Comparison of ENCODE assay signal across 10 mouse cellular contexts in genomic region chr6:119198534-119199273, GRCm38 (mm10). TPM values are rescaled to one million over a fixed set of nuclear protein-coding genes. Genes with fewer than 3 reads are reported as not detected.
A peak's percentile ranks its signal among the peaks of the same experiment; 100 is the strongest.
DNase-seq lines count a peak whose midpoint lies in the region; ATAC-seq and TF ChIP-seq lines count a peak whose summit lies in the region.
"Had no signal": no experiment of that assay in that cellular context is flagged by ENCODE, and none has a peak within 500 bp of the region (broad histone marks: within the 10 kb centered on the region; RNA-seq: fewer than 3 reads in every experiment).

No protein-coding gene starts in this region.

- H3K27ac ChIP-seq in kidney, adult 2 months (ENCODE audit: insufficient read depth, low read depth, low read length) = no peak overlapping the region
- no peak overlapping the region for H3K27ac ChIP-seq in hindbrain, embryonic 15.5 days (replicated peaks)
- H3K27ac ChIP-seq: embryonic facial prominence, embryonic 15.5 days had no signal

- H3K9me3 ChIP-seq in hindbrain, embryonic 15.5 days = no peaks in the 10 kb centered on the region
- H3K9me3 ChIP-seq: embryonic facial prominence, embryonic 15.5 days had no signal

- DNase-seq in kidney, adult 2 months = peak; percentile 5
- no peak for DNase-seq in kidney, adult 8-10 months
- peak; percentile 15 for DNase-seq in thymus, postnatal 0 days (ENCODE audit: low spot score)
- no peak for DNase-seq in thymus, postnatal 25 days
- DNase-seq in retina, embryonic 14.5 days (ENCODE audit: low spot score) = no peak
- no peak for DNase-seq in kidney, adult 18-20 months

- TF ChIP-seq CTCF in kidney, adult 2 months (conservative IDR thresholded peaks at IDR 0.05; ENCODE audit: insufficient read depth, insufficient read length, low read depth, low read length) = no peak

- H3K36me3 ChIP-seq in kidney, adult 2 months (ENCODE audit: control insufficient read depth, insufficient read depth, low read length) = peaks cover 2% of the 10 kb centered on the region; the same call in 1 of the 2 replicates
- peaks cover 19% of the 10 kb centered on the region for H3K36me3 ChIP-seq in hindbrain, embryonic 15.5 days

- H3K27me3 ChIP-seq in kidney, adult 2 months (replicated peaks; ENCODE audit: control insufficient read depth, insufficient read depth, low read length) = no peaks in the 10 kb centered on the region
- no peaks in the 10 kb centered on the region for H3K27me3 ChIP-seq in hindbrain, embryonic 15.5 days
- H3K27me3 ChIP-seq: embryonic facial prominence, embryonic 15.5 days had no signal

- no peak overlapping the region for H3K4me3 ChIP-seq in kidney, adult 2 months (ENCODE audit: insufficient read depth, low read depth, low read length)
- H3K4me3 ChIP-seq in hindbrain, embryonic 15.5 days = no peak overlapping the region
- H3K4me3 ChIP-seq: embryonic facial prominence, embryonic 15.5 days had no signal

- no peak for TF ChIP-seq POLR2A in kidney, adult 2 months (IDR thresholded peaks at IDR 0.05; ENCODE audit: low read depth, low read length)

- ATAC-seq in hindbrain, embryonic 15.5 days (ENCODE audit: low FRiP score, low read depth) = peak; percentile 38; the same call in 1 of the 2 replicates
- no peak for ATAC-seq in frontal cortex, adult (ENCODE audit: low TSS enrichment)

- WGBS in kidney, adult 2 months = 65% methylated on average over 15 of the region's 15 CpGs
- 28% methylated on average over 15 of the region's 15 CpGs for WGBS in hindbrain, embryonic 15.5 days

- H3K4me1 ChIP-seq in kidney, adult 2 months (ENCODE audit: control insufficient read depth, insufficient read depth, low read length) = no peaks in the 10 kb centered on the region
- peaks cover 10% of the 10 kb centered on the region; the same call in 1 of the 2 replicates for H3K4me1 ChIP-seq in hindbrain, embryonic 15.5 days (replicated peaks)

- no peak overlapping the region for H3K9ac ChIP-seq in hindbrain, embryonic 15.5 days
- H3K9ac ChIP-seq: embryonic facial prominence, embryonic 15.5 days had no signal

- H3K4me2 ChIP-seq in hindbrain, embryonic 15.5 days = no peak overlapping the region
- H3K4me2 ChIP-seq: embryonic facial prominence, embryonic 15.5 days had no signal

RNA-seq across cellular contexts. Expression of gene Cacna1c, which starts 2.5 kb away (rescaled TPM):
- polyA plus RNA-seq in kidney, adult 2 months (2012; rRNA removed) = 0.92 and 0.99 TPM in 2 replicates
- 0.44 and 0.96 TPM in 2 replicates for polyA plus RNA-seq in thymus, postnatal 0 days (2015; fragmentation: Nextera tagmentation; extraction: Ambion mirVana)
- polyA plus RNA-seq in hindbrain, embryonic 15.5 days (2015; fragmentation: Nextera tagmentation; extraction: Ambion mirVana) = 6.3 and 7.0 TPM in 2 replicates

RNA-seq across cellular contexts. Expression of gene Dcp1b, which starts 23.7 kb away (rescaled TPM):
- 13.0 and 14.3 TPM in 2 replicates for polyA plus RNA-seq in kidney, adult 2 months (2012; rRNA removed)
- 11.3 and 12.0 TPM in 2 replicates for polyA plus RNA-seq in thymus, postnatal 0 days (2015; fragmentation: Nextera tagmentation; extraction: Ambion mirVana)
- 10.6 and 13.2 TPM in 2 replicates for polyA plus RNA-seq in hindbrain, embryonic 15.5 days (2015; fragmentation: Nextera tagmentation; extraction: Ambion mirVana)

RNA-seq across cellular contexts. Expression of gene Cacna2d4, which starts 37.6 kb away (rescaled TPM):
- polyA plus RNA-seq in kidney, adult 2 months (2012; rRNA removed) = 0.16 and 0.66 TPM in 2 replicates
- polyA plus RNA-seq in thymus, postnatal 0 days (2015; fragmentation: Nextera tagmentation; extraction: Ambion mirVana) = 3.1 and 4.6 TPM in 2 replicates
- 0.45 and 0.46 TPM in 2 replicates for polyA plus RNA-seq in hindbrain, embryonic 15.5 days (2015; fragmentation: Nextera tagmentation; extraction: Ambion mirVana)
- polyA plus RNA-seq: heart, postnatal 0 days had no signal

Comparison
In these comparisons a context has a peak if more than half of its experiments do, and no peak if none do; other contexts are left out.
1. DNase-seq: peak in kidney, adult 2 months (single experiment) and thymus, postnatal 0 days (single experiment); none in kidney, adult 8-10 months (0 of 2), thymus, postnatal 25 days (single experiment), retina, embryonic 14.5 days (single experiment) and kidney, adult 18-20 months (single experiment).